In the genomic region with DNA sequence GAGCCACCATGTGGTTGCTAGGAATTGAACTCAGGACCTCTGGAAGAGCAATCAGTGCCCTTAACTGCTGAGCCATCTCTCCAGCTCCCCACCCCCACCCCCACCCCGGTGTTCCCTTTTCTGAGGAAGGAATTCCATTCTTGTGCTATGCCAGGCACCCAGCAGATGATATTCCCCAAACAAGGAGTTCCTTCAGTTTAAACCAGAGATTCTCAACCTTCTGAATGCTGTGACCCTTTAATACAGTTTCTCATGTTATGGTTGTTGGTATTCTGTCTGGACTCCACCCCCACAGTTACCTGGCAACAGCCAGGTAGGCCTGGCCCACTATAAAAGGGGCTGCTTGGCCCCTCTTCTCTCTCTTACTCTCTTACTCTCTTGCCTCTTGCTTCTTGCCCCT, we compare ENCODE assay signal across 3 mouse cellular contexts. TPM values are rescaled to one million over a fixed set of nuclear protein-coding genes. Genes with fewer than 3 reads are reported as not detected.
"Had no signal": no experiment of that assay in that cellular context is flagged by ENCODE, and none has a peak within 500 bp of the region (broad histone marks: within the 10 kb centered on the region; RNA-seq: fewer than 3 reads in every experiment).

No protein-coding gene starts in this region.

RNA-seq across cellular contexts. Expression of gene Myh3, which starts 54.9 kb away (rescaled TPM):
- total RNA-seq: neutrophil, adult 5-6 weeks had no signal
- polyA plus RNA-seq: spleen, adult 2 months; urinary bladder, adult 2 months had no signal
